Mouse (Mus musculus): Measurements from ENCODE around the gene Klc2.

Gene Klc2

GRCm38 (mm10) chr19:5072389-5073019, 45.9 kb downstream of the Klc2 start:
- no peak for DNase-seq (ENCODE audit: low spot score)

GRCm38 (mm10) chr19:5071545-5072369, 46.6 kb downstream of the Klc2 start:
- no peak for DNase-seq (ENCODE audit: low spot score)

GRCm38 (mm10) chr19:5071077-5071476, 47.3 kb downstream of the Klc2 start:
- DNase-seq (ENCODE audit: low spot score) = no peak

- no peak for DNase-seq (ENCODE audit: low spot score)
These were observed 48.4 kb downstream of the Klc2 start for GRCm38 (mm10) chr19:5069978-5070377.

- no peak for DNase-seq (ENCODE audit: low spot score)
These were observed 48.9 kb downstream of the Klc2 start for GRCm38 (mm10) chr19:5069486-5069885.

- DNase-seq (ENCODE audit: low spot score) = no peak
These were observed 49.7 kb downstream of the Klc2 start for GRCm38 (mm10) chr19:5068570-5069234.

GRCm38 (mm10) chr19:5067867-5068569, 50.3 kb downstream of the Klc2 start, which contains the start of gene Cd248:
Gene Cd248 (plus strand): TSS chr19:5068078.
- no peak for DNase-seq (ENCODE audit: low spot score)

GRCm38 (mm10) chr19:5067040-5067799, 51.1 kb downstream of the Klc2 start:
- DNase-seq (ENCODE audit: low spot score) = no peak

- DNase-seq (ENCODE audit: low spot score) = no peak
These were observed 53.3 kb downstream of the Klc2 start for GRCm38 (mm10) chr19:5065104-5065503.

- no peak for DNase-seq (ENCODE audit: low spot score)
These were observed 55.9 kb downstream of the Klc2 start for GRCm38 (mm10) chr19:5062446-5062845.

- no peak for DNase-seq (ENCODE audit: low spot score)
These were observed 56.3 kb downstream of the Klc2 start for GRCm38 (mm10) chr19:5062041-5062440.

- DNase-seq (ENCODE audit: low spot score) = no peak
These were observed 57.7 kb downstream of the Klc2 start for GRCm38 (mm10) chr19:5060365-5061330.

- DNase-seq (ENCODE audit: low spot score) = no peak
These were observed 59.3 kb downstream of the Klc2 start for GRCm38 (mm10) chr19:5058801-5059771.

- no peak for DNase-seq (ENCODE audit: low spot score)
These were observed 60.2 kb downstream of the Klc2 start for GRCm38 (mm10) chr19:5057876-5058775.
